Comparison of ENCODE assay signal across 9 mouse cellular contexts in genomic region chr17:80148053-80148994, GRCm38 (mm10). TPM values are rescaled to one million over a fixed set of nuclear protein-coding genes. Genes with fewer than 3 reads are reported as not detected.
A peak's percentile ranks its signal among the peaks of the same experiment; 100 is the strongest.
DNase-seq lines count a peak whose midpoint lies in the region; ATAC-seq and TF ChIP-seq lines count a peak whose summit lies in the region.
"Had no signal": no experiment of that assay in that cellular context is flagged by ENCODE, and none has a peak within 500 bp of the region (broad histone marks: within the 10 kb centered on the region; RNA-seq: fewer than 3 reads in every experiment).

No protein-coding gene starts in this region.

- no peaks in the 10 kb centered on the region for H3K36me3 ChIP-seq in forebrain, embryonic 12.5 days (replicated peaks)
- H3K36me3 ChIP-seq in heart, embryonic 13.5 days, result no peaks in the 10 kb centered on the region
- no peaks in the 10 kb centered on the region for H3K36me3 ChIP-seq in kidney, embryonic 14.5 days (ENCODE audit: control insufficient read depth, insufficient read depth, low read length)
- no peaks in the 10 kb centered on the region for H3K36me3 ChIP-seq in lung, embryonic 14.5 days (ENCODE audit: insufficient read depth)

- 0 out of 2 replicates have a peak, but pooled peaks have one; percentile 46 for ATAC-seq in forebrain, embryonic 12.5 days (ENCODE audit: low FRiP score)
- peak; percentile 68; the same call in 1 of the 2 replicates for ATAC-seq in heart, embryonic 13.5 days (ENCODE audit: extremely low read depth, insufficient number of reproducible peaks, low FRiP score, low TSS enrichment)
- ATAC-seq in kidney, embryonic 14.5 days (ENCODE audit: low FRiP score, low TSS enrichment), result peak; percentile 78
- peak; percentile 96 for ATAC-seq in lung, embryonic 14.5 days (ENCODE audit: insufficient read depth)
- no peak for ATAC-seq in monocyte, adult 5-6 weeks (replicated peaks; ENCODE audit: insufficient number of reproducible peaks, low FRiP score, low TSS enrichment, poor library complexity, severe bottlenecking)

- H3K9ac ChIP-seq in forebrain, embryonic 12.5 days, result no peak overlapping the region
- H3K9ac ChIP-seq in heart, embryonic 13.5 days, result peak overlapping the region; percentile 58
- H3K9ac ChIP-seq in kidney, embryonic 14.5 days (ENCODE audit: low read depth, low read length), result no peak overlapping the region
- H3K9ac ChIP-seq in lung, embryonic 14.5 days, result no peak overlapping the region

- no peak overlapping the region for H3K4me3 ChIP-seq in forebrain, embryonic 12.5 days (replicated peaks)
- H3K4me3 ChIP-seq in heart, embryonic 13.5 days, result peak overlapping the region; percentile 31
- no peak overlapping the region for H3K4me3 ChIP-seq in kidney, embryonic 14.5 days (ENCODE audit: low read length)
- H3K4me3 ChIP-seq in lung, embryonic 14.5 days (ENCODE audit: low read depth, low read length), result no peak overlapping the region; the same call in 1 of the 2 replicates

- no peak overlapping the region for H3K27ac ChIP-seq in forebrain, embryonic 12.5 days
- H3K27ac ChIP-seq in heart, embryonic 13.5 days (replicated peaks), result peak overlapping the region; percentile 53; the same call in 1 of the 2 replicates
- no peak overlapping the region for H3K27ac ChIP-seq in kidney, embryonic 14.5 days (ENCODE audit: low read depth, low read length)
- peak overlapping the region; percentile 61; the same call in 1 of the 2 replicates for H3K27ac ChIP-seq in lung, embryonic 14.5 days (ENCODE audit: low read depth)

- no peaks in the 10 kb centered on the region for H3K9me3 ChIP-seq in forebrain, embryonic 12.5 days
- H3K9me3 ChIP-seq in heart, embryonic 13.5 days, result no peaks in the 10 kb centered on the region
- no peaks in the 10 kb centered on the region for H3K9me3 ChIP-seq in kidney, embryonic 14.5 days (ENCODE audit: control insufficient read depth, low read length)
- no peaks in the 10 kb centered on the region for H3K9me3 ChIP-seq in lung, embryonic 14.5 days (ENCODE audit: low read depth, low read length)

- H3K4me1 ChIP-seq in forebrain, embryonic 12.5 days, result peaks cover 10% of the 10 kb centered on the region
- peaks cover 19% of the 10 kb centered on the region for H3K4me1 ChIP-seq in heart, embryonic 13.5 days
- peaks cover 12% of the 10 kb centered on the region; the same call in 1 of the 2 replicates for H3K4me1 ChIP-seq in kidney, embryonic 14.5 days (ENCODE audit: control insufficient read depth, insufficient read depth, low read length)
- H3K4me1 ChIP-seq in lung, embryonic 14.5 days (ENCODE audit: insufficient read depth), result peaks cover 14% of the 10 kb centered on the region

- H3K4me2 ChIP-seq in forebrain, embryonic 12.5 days, result peak overlapping the region; percentile 19
- peak overlapping the region; percentile 64 for H3K4me2 ChIP-seq in heart, embryonic 13.5 days
- peak overlapping the region; percentile 26; the same call in 1 of the 2 replicates for H3K4me2 ChIP-seq in kidney, embryonic 14.5 days (replicated peaks; ENCODE audit: low read depth, low read length)
- H3K4me2 ChIP-seq in lung, embryonic 14.5 days, result peak overlapping the region; percentile 52

- no peak; the same call in 1 of the 2 replicates for TF ChIP-seq CTCF in lung, embryonic 14.5 days (IDR thresholded peaks at IDR 0.05; ENCODE audit: low read depth)

- WGBS in forebrain, embryonic 12.5 days, result 55% methylated on average over 23 of the region's 23 CpGs
- WGBS in heart, embryonic 13.5 days, result 35% methylated on average over 23 of the region's 23 CpGs
- WGBS in kidney, embryonic 14.5 days, result 61% methylated on average over 23 of the region's 23 CpGs
- 38% methylated on average over 23 of the region's 23 CpGs for WGBS in lung, embryonic 14.5 days

- peak; percentile 19 for DNase-seq in embryo, embryonic 11 days
- no peak for DNase-seq in embryo, embryonic 9.5 days (ENCODE audit: extremely low spot score)
- DNase-seq in lung, embryonic 14.5 days, result peak; percentile 94
- peak; percentile 48 for DNase-seq in right cerebral cortex, postnatal 14 days

- H3K27me3 ChIP-seq in forebrain, embryonic 12.5 days, result no peaks in the 10 kb centered on the region
- no peaks in the 10 kb centered on the region for H3K27me3 ChIP-seq in heart, embryonic 13.5 days (replicated peaks)
- no peaks in the 10 kb centered on the region for H3K27me3 ChIP-seq in kidney, embryonic 14.5 days (ENCODE audit: control insufficient read depth, insufficient read depth, low read length)
- H3K27me3 ChIP-seq in lung, embryonic 14.5 days (ENCODE audit: insufficient read depth, low read length), result no peaks in the 10 kb centered on the region

RNA-seq across cellular contexts. Expression of gene Galm, which starts 21.1 kb away (rescaled TPM):
- 9.6 and 12.3 TPM in 2 replicates for polyA plus RNA-seq in forebrain, embryonic 12.5 days (2016; fragmentation: Nextera tagmentation; extraction: Ambion mirVana)
- polyA plus RNA-seq in heart, embryonic 13.5 days (2015; fragmentation: Nextera tagmentation; extraction: Ambion mirVana), result 12.1 and 13.0 TPM in 2 replicates
- polyA plus RNA-seq in kidney, embryonic 14.5 days (2014; fragmentation: Nextera tagmentation; extraction: Ambion mirVana), result 14.1 and 16.4 TPM in 2 replicates
- 15.8 and 19.2 TPM in 2 replicates for polyA plus RNA-seq in lung, embryonic 14.5 days (2014; fragmentation: Nextera tagmentation; extraction: Ambion mirVana)
- total RNA-seq in monocyte, adult 5-6 weeks (2017), result 2.5 to 7.3 TPM (median 2.7 TPM) in 3 replicates

RNA-seq across cellular contexts. Expression of gene Srsf7, which starts 58.8 kb away (rescaled TPM):
- 784 and 786 TPM in 2 replicates for polyA plus RNA-seq in forebrain, embryonic 12.5 days (2016; fragmentation: Nextera tagmentation; extraction: Ambion mirVana)
- polyA plus RNA-seq in heart, embryonic 13.5 days (2015; fragmentation: Nextera tagmentation; extraction: Ambion mirVana), result 297 and 314 TPM in 2 replicates
- polyA plus RNA-seq in kidney, embryonic 14.5 days (2014; fragmentation: Nextera tagmentation; extraction: Ambion mirVana), result 756 and 811 TPM in 2 replicates
- polyA plus RNA-seq in lung, embryonic 14.5 days (2014; fragmentation: Nextera tagmentation; extraction: Ambion mirVana), result 732 and 736 TPM in 2 replicates
- 262 to 315 TPM (median 271 TPM) in 3 replicates for total RNA-seq in monocyte, adult 5-6 weeks (2017)

RNA-seq across cellular contexts. Expression of gene Ttc39d, which starts 58.9 kb away (rescaled TPM):
- 0.10 TPM in 1 of 2 replicates, not detected in the other for polyA plus RNA-seq in forebrain, embryonic 12.5 days (2016; fragmentation: Nextera tagmentation; extraction: Ambion mirVana)
- polyA plus RNA-seq in heart, embryonic 13.5 days (2015; fragmentation: Nextera tagmentation; extraction: Ambion mirVana), result 0.05 and 0.08 TPM in 2 replicates
- 0.11 TPM in 1 of 2 replicates, not detected in the other for polyA plus RNA-seq in kidney, embryonic 14.5 days (2014; fragmentation: Nextera tagmentation; extraction: Ambion mirVana)
- 0.07 TPM in 1 of 2 replicates, not detected in the other for polyA plus RNA-seq in lung, embryonic 14.5 days (2014; fragmentation: Nextera tagmentation; extraction: Ambion mirVana)
- 0.11 TPM in 1 of 3 replicates, not detected in the others for total RNA-seq in monocyte, adult 5-6 weeks (2017)
- total RNA-seq: liver, adult 2 months had no signal
- polyA plus RNA-seq: liver, adult 2 months had no signal

Comparison
In these comparisons a context has a peak if more than half of its experiments do, and no peak if none do; other contexts are left out.
1. H3K27ac ChIP-seq: peak in heart, embryonic 13.5 days (single experiment) and lung, embryonic 14.5 days (single experiment); none in forebrain, embryonic 12.5 days (single experiment) and kidney, embryonic 14.5 days (single experiment).
2. Peak in every context shown above with its lines, with median percentiles within 50 percentile points of each other: H3K4me2 ChIP-seq.